Mouse (Mus musculus) adrenal gland, adult 18-20 months (tissue): Measurements from ENCODE around the gene Mgrn1. TPM values are rescaled to one million over a fixed set of nuclear protein-coding genes. Genes with fewer than 3 reads are reported as not detected.

Experiments
- DNase-seq, 2 experiments: peaks; one replicate each; pipeline ENCODE4 v3.0.0; 2021 to 2022; ENCODE audit warnings: low spot score in 2 of 2
- long read RNA-seq, 2 experiments: library from polyadenylated mRNA; stranded (forward); transcript quantifications; one replicate each; pipeline ENCODE4 v2.0.0; 2021
- total RNA-seq, 2 experiments: library from RNA; stranded (reverse); gene quantifications; 1 replicate in 1 of 2; 2 replicates in 1 of 2; pipeline ENCODE4 v1.2.3; 2021

The Mgrn1 gene
- 10 to 100 TPM; 83.7 to 86.4 TPM for total RNA-seq
- long read RNA-seq, experiment 1, transcript Mgrn1-201 (16 exons, 3,095 nt): major isoform, 16 of 125 reads
- long read RNA-seq, experiment 1, transcript Mgrn1-202 (17 exons, 3,138 nt): minor isoform, 14 of 125 reads
- long read RNA-seq, experiment 1, partial matches to known transcripts: 5 of 125 reads
- long read RNA-seq, experiment 1, other reads (novel, unspliced or antisense): 89 of 125 reads
- long read RNA-seq, experiment 2, transcript Mgrn1-201 (16 exons, 3,095 nt): major isoform, 14 of 84 reads
- long read RNA-seq, experiment 2, transcript Mgrn1-202 (17 exons, 3,138 nt): minor isoform, 7 of 84 reads
- long read RNA-seq, experiment 2, partial matches to known transcripts: 25 of 84 reads
- long read RNA-seq, experiment 2, other reads (novel, unspliced or antisense): 36 of 84 reads

DNA sequence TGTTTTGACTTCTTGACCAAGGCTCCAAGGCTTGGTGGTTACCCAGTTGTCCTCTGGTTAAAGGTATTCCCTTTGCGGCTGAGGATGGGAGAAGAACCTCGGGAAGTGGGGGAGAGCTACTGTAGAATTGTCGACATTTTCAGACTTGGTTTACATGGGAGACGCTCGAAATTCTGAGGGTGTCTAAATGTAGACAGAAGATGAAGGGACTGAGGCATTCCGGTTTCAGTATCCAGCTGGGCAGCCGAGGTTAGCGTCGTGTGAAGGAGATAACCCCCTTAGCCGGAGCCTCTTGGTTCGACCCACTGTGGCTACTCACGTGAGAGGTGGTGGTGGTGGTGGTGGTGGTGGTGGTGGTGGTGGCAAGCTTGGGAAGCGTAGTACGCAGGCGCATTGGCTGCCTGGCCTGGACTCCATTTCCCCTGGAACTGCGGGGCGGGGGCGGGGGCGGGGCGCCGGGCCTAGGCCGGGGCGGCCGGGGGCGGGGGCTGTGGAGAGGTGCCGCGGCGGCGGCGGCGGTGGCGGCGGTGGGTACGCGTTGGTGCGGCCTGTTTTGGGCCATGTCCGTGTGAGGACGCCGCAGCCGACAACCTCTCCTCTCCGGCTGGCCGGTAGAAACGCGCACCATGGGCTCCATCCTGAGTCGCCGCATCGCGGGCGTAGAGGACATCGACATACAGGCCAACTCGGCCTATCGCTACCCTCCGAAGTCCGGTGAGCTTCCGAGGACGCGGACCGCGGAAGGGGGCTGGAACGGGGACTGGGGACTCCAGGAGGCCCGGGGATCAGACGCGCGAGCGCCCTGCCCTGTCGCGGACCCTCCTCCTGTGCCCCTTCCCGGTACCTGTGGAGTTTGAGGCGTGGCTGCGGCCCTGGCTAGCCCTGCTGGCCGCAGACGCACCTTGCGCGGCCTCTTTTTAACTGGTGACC is at the start of gene Mgrn1:
Gene Mgrn1 (plus strand): TSS at position 490 of the 930 bp plus-strand sequence.
- peak; percentile 73 to 77 for DNase-seq

DNA sequence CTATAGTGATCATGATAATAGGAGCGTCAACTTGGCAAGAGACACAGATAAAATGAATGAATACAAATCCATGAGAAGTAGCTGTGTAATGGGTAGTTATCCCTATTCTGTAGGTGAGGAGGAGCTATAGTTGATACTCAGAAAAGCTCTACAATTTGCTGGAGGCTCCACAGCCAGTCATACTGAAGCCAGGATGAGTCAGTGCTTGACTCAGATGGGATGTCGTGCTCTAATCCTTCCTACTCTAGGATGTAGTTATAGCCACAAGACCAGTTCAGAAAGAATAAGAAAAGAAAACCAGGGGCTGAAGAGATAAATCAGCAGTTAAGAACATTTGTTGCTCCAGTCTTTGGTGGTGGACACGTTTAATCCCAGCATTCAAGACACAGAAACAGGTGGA is 48.4 kb upstream of the Mgrn1 start:
- no peak for DNase-seq

DNA sequence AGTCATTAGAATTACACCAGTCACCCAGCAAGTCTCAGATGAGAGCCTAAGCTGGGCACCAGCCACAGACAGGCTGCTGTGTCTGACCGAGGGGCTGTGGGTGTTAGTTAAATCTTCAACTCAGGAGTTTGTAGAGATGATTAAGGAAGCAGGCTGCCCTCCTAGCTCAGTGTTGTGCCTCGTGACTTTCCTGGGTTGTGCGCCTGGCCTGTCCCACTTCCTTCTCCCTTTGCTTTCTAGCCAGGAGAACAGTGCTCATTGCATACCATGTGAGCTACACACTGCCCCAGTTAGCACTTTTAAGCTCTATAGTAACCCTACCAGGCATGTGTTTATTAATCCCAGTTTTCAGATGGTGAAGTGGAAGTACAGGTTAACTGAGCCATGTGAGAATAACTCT is 46.5 kb upstream of the Mgrn1 start:
- DNase-seq: no peak

DNA sequence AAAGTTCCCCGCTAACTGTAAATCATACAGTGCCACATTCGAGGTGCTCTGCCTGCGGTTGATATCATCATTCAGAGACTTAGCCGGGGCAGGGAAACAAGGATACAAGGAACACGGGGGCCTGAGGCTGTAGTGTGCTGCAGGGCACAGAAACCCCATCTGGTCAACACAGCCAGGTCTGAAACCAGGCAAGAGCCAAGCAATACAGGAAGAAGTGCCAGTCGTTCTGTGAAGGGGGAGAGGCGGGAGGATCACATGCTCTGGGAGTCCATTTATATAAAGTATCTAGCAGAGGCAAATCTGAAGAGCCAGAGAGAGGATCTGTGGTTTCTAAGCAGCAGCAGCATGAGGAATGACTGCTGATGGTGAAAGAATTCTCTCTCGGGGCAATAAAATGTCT is 45.8 kb upstream of the Mgrn1 start:
- no peak for DNase-seq

DNA sequence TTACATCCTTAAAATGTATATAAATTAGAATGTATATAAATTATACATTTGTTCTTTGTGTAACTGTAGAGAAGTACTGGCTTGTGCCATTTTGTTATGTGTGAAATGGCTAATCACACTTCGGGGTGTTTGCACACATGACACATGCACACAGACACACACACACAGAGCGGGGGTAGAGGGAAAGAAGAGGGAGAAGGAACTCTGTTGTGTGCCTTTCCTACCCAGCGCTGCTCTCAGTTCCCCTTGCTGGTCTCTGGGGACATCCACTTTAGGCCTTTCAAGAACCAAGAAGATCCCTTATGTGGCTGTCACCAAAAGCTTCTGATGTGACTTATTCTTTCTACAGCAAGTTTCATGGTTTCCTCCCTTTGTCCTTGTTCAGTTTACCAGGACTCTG is 39.0 kb upstream of the Mgrn1 start:
- no peak for DNase-seq

DNA sequence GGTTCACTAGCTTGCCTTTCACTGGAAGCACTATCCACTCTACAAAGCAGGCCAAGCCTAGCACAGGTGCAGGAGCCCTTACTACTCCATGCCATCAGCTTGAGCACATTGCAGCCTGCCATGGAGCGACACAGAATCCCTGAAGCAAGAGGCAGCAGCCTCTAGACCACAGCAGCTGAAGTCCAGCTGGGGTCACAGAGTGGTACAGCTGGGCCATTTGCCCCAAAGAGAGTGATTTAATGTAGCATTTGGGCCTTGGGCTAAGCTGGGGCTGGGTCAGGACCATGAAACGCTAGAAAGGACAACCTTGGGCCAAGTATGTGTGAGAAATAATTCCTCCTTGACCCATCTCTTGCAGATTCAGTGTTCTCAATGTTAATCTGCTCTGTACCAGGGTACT is 38.0 kb upstream of the Mgrn1 start:
- DNase-seq: no peak

DNA sequence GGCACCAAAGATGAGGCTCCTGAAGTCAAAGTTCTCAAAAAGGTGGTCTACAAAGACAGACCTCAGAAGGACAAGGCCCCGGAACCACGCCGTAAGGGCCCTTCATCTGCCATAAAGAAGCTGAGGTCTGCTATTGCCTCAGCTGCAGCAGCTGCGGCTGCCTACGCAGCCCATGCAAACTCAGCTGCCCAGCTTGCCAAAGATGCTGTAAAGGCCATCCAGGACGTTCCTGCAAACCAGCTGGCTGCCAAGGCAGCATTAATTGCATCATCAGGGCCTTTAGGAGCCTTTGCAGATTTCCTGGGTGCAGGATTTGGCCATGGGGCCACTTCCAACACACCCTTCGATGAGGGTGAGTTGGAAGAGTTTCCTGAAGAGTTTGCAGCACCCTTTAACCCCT is 35.7 kb upstream of the Mgrn1 start:
- no peak for DNase-seq

DNA sequence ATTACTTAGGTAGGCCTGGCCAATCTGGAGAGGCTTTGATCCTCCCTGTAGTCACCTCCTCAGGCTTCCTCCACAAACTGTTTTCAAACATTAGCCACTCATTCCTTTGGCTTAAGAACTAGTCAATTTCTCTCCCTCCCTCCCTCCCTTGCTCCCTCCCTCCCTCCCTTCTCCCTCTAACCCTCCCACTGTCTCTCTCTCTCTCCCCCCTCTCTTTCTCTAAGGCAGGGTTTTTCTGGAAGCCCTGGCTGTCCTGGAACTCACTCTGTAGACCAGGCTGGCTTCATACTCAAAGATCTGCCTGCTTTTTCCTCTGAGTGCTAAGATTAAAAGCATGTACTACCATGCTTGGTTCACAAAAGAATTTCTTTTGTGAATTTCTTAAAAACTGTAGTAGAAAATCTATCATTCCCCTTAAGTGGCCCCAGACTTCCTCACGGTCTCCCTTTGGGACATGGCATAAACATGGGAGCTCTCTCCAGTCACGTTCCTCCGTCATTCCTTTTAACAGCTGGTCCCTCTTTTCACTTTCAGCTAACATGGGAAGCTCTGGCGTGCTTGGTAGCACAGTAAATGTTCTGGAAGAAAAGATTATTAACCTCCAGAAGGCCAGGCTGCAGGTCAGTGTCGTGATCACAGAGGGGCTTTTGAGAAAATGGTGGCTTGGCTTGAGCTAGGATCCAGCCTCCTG is 35.0 kb upstream of the Mgrn1 start:
- no peak for DNase-seq

DNA sequence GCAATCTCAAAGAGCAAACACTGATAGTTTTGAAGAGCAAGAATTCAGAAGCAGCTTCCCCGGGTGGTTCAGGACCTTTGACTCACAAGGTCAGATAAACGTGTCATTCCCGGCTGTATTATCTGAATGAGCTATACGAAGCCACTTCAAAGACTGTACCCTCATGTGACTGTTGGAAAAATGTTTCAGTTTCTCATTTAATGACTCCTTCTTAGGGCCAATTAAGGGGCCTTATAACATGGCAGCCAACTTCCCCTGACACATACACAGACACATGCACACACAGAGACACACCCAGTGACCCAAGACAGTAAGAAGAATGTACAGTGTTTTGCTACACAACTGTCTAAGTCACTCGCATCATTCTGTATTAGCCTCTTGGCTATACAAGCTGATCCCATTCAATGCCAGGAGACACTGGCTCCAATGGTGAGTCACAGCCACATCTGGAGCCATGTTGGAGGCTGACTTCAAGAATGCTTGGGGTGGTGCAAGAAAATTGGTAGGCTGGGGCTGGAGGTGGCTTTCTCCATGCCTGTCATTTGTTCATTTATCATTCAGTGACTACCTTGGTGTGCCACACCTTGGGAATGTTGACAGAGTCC is 30.9 kb upstream of the Mgrn1 start:
- DNase-seq: no peak

DNA sequence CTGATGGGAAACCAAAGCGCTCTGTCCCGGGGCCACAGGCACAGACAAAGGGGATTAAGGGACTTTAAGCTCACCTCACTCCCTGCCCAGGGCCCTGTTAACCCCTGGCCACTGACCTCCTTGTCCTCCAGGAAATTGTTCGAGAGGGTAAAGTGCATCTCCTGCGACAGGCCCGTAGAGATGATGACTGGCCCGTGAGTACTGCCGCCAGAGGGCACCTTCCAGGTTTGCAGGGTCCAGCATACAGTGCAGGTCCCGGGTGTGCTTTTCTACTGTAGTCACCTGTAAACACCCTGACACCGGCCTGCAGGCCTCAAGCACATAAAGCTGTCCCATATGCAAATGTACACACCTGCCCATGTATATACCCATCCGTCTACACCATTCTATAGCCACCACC is 24.7 kb upstream of the Mgrn1 start:
- DNase-seq: no peak

DNA sequence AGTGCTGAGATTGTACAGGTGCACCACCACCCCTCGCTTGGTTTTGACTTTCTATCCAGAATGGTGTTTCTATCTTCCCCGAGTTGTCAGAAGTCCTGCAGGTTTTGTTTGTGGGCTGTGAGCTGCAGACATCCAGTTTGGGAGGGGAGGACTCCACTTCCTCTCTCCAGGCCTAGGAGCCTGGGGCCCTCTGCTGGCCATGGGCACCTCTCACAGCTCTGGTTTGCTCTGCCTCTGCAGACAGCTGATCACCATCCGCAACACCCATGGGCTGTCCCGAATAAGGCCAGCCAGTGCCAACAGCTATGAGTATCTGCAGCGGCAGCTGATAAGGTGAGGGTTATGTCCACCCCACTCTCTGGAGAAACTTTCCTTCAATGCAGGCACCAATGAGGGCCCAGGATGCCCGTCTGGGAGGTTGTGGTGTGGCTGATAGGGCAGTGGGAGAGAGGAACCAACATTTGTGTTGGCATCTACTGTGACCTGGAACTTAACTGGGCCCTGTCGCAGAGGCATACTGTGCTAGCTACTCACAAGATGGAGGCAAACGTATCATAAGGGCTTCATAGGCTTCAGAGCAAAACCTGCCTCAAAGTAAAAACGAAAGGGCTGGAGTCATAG is 23.1 kb upstream of the Mgrn1 start:
- peak; percentile 59 to 69 for DNase-seq

DNA sequence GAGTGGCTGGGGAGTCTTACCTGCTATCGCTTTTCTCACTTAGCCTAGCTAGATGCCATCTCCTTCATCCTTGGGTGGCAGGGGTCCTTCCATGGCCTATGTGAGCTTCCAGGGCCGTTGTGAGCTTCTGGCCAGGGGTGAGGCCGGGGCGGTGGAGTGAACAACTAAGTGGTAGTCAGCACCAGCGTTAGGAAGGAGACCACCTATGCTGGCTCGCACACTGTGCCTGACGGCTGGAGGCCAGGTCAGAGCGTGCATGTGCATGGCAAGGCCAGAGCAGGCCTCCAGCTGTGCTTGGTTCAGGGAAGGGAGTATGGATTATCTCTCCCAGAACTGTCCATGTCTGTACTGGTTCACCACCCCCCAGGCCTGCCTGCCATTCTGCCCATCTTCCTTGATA is 22.3 kb upstream of the Mgrn1 start:
- DNase-seq: no peak

DNA sequence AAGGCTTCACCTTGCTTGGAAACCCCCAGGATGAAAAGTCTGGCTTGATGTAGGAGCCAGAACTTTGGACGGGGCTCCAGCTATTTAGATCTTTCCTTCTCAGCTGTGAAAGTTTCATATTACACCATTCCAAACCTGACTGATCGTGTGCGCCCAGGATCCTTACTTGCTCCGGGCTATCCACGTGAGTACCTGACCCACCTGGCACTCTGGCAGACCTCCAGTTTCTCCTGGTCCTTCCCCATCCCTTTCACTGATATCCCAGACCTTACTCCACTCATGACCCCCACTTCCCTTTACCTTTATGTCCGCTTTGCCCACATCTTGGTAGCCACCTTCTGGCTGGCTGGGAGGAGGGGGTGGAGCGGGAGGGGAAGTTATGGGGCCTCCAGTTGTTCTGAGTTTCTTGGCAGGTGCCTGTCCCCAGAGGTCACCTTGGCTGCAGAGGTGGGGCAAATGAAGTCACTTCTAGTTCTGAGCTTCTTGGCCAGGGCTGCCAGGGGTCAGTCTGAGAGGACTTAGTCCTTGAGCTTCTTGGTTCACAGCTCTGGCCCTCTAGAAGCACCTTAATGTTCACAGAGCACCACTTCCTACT is 19.9 kb upstream of the Mgrn1 start:
- DNase-seq: no peak

DNA sequence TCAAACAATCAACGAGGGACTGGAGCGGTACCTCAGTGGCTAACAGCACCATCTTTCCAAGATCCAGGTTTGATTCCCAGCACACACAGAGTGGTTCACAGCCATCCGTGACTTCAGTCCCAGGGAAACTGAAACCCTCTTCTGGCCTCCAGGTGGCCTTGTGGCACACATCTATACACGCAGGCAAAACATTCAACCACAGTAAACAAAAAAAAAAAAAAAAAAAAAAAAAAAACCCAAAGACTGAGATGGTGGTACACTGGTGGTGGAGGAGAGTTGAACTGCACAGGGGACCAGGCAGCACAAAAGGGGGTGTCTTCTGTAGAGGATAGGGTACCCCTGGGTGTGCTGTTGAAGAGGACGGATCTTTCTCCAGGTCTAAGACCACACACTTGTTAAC is 15.6 kb upstream of the Mgrn1 start:
- no peak for DNase-seq

DNA sequence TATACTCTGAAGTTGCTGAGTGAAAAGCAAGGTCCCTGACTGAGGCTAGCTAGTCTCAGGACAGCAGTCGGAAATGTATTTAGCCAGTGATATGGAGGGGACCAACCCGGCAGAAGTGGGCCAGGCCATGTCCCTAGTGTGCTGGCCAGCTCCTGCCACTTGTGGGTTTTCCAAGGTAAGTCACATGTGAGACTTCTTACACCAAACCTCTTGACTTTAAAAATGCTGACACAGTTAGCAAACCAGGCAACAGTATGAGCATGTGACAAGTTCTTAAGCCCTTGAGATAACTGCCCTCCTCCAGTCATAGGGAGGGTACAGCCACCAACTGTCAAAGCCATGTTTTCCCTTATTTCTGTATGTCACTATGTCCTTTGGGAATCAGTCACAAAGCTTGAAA is 14.1 kb upstream of the Mgrn1 start:
- no peak for DNase-seq

DNA sequence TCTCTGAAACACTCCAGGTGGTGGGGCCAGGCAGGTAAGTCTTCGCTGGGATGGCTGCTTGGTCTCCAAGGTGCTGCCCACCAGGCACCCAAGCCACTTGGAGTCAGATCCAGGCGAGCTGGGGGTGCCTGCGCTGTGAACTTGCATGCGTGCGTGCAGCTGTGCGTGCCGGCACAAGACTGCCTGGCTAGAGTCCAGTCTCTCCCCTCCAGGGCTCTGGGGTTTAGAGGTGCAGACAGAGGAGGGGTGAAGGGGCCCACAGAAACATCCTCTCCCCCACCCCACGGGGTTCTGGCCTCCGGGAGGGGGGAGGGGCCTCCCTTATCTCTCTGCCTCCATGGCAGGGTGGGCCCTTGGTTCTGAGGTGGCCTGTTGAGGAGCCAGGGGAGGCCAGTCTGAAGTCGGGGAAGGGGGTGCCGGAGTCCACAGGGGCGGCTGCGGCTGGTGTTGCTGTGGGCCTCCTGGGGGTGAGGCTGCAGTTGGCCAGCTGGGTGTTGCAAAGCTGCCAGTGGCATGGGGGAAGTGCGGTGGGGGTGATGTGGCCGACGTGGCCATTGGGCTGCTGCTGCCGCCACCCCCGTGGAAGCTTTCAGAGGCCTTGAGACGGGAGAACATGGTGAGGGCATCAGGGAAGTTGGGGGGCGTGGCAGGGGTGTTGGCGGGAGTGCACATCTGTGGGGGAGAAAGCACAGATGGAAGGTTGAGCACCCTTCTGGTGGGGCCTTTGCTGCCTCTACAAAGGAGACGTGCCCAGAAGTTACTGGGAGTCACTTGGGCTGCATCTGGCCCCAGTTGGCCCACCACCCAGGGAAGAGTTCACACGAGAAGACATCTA is 10.6 kb upstream of the Mgrn1 start:
- no peak for DNase-seq

DNA sequence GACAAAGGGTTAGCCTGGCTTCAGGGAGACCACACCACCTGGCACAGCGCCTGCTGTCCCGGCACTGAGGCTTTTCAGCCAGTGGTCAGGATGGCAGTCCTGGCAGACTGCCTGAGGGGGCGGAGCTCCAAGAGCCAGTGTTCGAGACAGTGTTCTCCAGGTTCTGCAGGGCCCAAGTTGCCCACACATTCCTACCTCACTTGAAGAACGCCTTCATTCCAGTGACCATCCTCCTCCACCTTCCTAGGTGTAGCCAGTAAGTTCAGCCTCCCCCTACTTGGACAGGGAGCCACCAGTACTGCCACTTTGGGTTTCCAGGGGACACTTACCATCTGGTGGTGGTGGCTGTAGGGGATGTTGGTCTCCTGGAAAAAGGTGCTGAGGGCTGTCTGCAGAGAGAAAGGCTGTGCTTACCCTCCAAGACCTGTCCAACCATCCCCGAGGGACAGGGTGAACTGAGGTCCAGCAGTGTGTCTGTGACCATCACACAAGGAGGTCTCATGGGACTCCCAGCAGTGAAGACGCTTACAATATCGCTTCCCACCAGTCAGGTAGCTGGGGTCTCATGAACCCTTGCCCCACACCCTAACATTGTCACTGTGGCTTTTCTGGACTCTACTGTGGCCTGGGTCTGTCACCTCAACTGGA is 9.9 kb upstream of the Mgrn1 start:
- peak; percentile 56 to 70 for DNase-seq

DNA sequence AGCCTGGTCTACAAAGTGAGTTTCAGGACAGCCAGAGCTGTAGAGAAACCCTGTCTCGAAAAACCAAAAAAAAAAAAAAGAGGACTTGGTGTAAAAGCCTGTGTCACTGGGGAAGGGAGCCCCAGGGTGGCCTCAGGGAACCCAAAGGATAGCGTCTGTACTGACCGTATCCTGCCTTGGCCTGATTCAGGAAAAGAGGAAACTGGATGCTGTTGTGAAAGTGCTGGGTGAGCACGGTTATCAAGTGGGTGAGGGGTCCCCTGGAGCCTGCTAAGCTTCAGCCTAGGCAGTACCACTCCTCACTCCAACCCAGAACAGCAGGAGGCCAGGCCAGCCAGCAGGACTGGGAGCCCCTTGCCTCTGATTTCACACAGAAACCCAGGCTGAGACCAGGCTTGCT is 8.9 kb upstream of the Mgrn1 start:
- no peak for DNase-seq

DNA sequence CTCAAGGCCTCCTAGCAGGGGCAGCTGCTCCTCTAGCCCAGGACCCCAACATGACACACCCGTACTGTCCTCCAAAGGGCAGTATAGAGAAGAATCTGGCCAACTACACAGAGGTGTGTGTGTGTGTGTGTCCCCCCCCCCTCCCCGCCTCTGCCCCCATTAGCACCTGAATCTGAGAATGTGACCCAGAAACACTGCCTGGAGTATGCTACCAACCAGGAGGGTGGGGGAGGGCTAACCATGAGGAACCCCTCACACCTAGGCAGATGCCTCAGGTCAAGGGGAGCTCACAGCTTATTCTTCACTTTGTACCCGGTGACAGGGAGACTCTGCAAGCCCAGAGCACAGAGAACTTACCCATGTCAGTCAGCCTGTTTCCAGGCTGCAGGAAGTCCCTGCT is 8.3 kb upstream of the Mgrn1 start:
- DNase-seq: no peak
